ENCODE assay signal across 21 mouse cellular contexts in the genomic region with DNA sequence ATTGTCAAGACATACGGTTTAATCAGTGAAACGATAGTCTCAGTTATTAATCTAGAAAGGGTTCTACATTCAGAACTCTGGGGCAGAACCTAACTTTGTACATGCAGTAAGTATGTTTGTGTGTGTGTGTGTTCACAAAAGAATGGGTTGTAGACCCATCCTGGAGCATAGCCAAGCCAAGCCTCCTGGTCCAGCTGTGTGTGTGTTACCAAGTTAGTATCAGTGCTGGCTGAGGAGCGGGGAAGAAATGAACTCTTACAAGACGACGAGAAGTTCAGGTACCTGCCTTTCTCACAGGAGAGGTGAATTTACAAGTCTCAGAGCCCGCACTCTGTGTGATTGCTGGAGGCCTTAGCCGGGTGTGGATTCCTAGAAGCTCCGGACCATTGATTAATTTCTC. TPM values are rescaled to one million over a fixed set of nuclear protein-coding genes. Genes with fewer than 3 reads are reported as not detected.
A peak's percentile ranks its signal among the peaks of the same experiment; 100 is the strongest.
DNase-seq lines count a peak whose midpoint lies in the region; ATAC-seq and TF ChIP-seq lines count a peak whose summit lies in the region.
"Had no signal": no experiment of that assay in that cellular context is flagged by ENCODE, and none has a peak within 500 bp of the region (broad histone marks: within the 10 kb centered on the region; RNA-seq: fewer than 3 reads in every experiment).

No protein-coding gene starts in this region.

- intact Hi-C loops in heart, postnatal 36 days (cut with DNase I), result no loop called here
- intact Hi-C loops in gastrocnemius, adult 2 months (cut with DNase I), result no loop called here

- no peak overlapping the region for H3K4me3 ChIP-seq in stomach, postnatal 0 days (ENCODE audit: low read depth, low read length)
- H3K4me3 ChIP-seq in gastrocnemius, adult 2 months, result no peak overlapping the region

- no peak overlapping the region for H3K4me2 ChIP-seq in stomach, postnatal 0 days (replicated peaks; ENCODE audit: low read depth)

- no peak for TF ChIP-seq EP300 in stomach, postnatal 0 days (optimal IDR thresholded peaks at IDR 0.05)

- 0 out of 2 replicates have a peak, but pooled peaks cover 2% of the 10 kb centered on the region for H3K4me1 ChIP-seq in stomach, postnatal 0 days (replicated peaks; ENCODE audit: control insufficient read depth, insufficient read depth)

- H3K36me3 ChIP-seq in stomach, postnatal 0 days (ENCODE audit: control insufficient read depth, insufficient read depth, low read length), result no peaks in the 10 kb centered on the region

- H3K9ac ChIP-seq in stomach, postnatal 0 days (ENCODE audit: low read length), result no peak overlapping the region

- peak; percentile 38; the same call in 1 of the 2 replicates for ATAC-seq in stomach, postnatal 0 days (ENCODE audit: low FRiP score, low TSS enrichment)
- ATAC-seq: activated CD4-positive, CD25-positive, alpha-beta regulatory T cell, adult 4 months; CD4-positive, CD25-positive, alpha-beta regulatory T cell, adult 4 months; Patski had no signal

- H3K27ac ChIP-seq in stomach, postnatal 0 days (replicated peaks), result no peak overlapping the region
- no peak overlapping the region for H3K27ac ChIP-seq in gastrocnemius, adult 2 months

- WGBS in stomach, postnatal 0 days, result 68% methylated on average over 8 of the region's 8 CpGs

- no peaks in the 10 kb centered on the region for H3K9me3 ChIP-seq in stomach, postnatal 0 days (ENCODE audit: control insufficient read depth, low read length)
- H3K9me3 ChIP-seq: G1E had no signal

- peak; percentile 74 for DNase-seq in heart, adult 11 months
- DNase-seq in heart, postnatal 36 days, result no peak
- DNase-seq in lung, postnatal 10 days, result peak; percentile 14
- no peak for DNase-seq in lung, postnatal 4 days
- peak; percentile 51 for DNase-seq in stomach, postnatal 0 days (ENCODE audit: low spot score)
- no peak for DNase-seq in gastrocnemius, adult 2 months
- DNase-seq: adrenal gland, adult 2 months; adrenal gland, adult 8-10 months; adrenal gland, postnatal 10 days; adrenal gland, postnatal 14 days; adrenal gland, postnatal 25 days; adrenal gland, postnatal 36 days; B cell, adult 2 months; cerebellum, adult 11 months; cerebellum, adult 11-12 months; cerebellum, adult 18-20 months had no signal

- TF ChIP-seq CTCF in stomach, postnatal 0 days (IDR thresholded peaks at IDR 0.05; ENCODE audit: low read depth), result no peak
- TF ChIP-seq CTCF in gastrocnemius, adult 2 months (IDR thresholded peaks at IDR 0.05), result no peak

- no peaks in the 10 kb centered on the region for H3K27me3 ChIP-seq in stomach, postnatal 0 days (ENCODE audit: control insufficient read depth, insufficient read depth, low read length)
- H3K27me3 ChIP-seq: CH12.LX, Patski had no signal

RNA-seq across cellular contexts. Expression of a gene that starts 11.3 kb away (rescaled TPM):
- total RNA-seq in heart, postnatal 36 days (2021), result 100 to 1,000 TPM; 110 to 111 TPM
- 29.0 and 33.3 TPM in 2 replicates for polyA plus RNA-seq in stomach, postnatal 0 days (2015; fragmentation: Nextera tagmentation; extraction: Ambion mirVana)
- total RNA-seq in gastrocnemius, adult 2 months (2021), result 100 to 1,000 TPM; 191 to 193 TPM

RNA-seq across cellular contexts. Expression of a gene that starts 26.1 kb away (rescaled TPM):
- total RNA-seq in heart, postnatal 36 days (2021), result under 1 TPM; 0.24 to 0.36 TPM
- polyA plus RNA-seq in stomach, postnatal 0 days (2015; fragmentation: Nextera tagmentation; extraction: Ambion mirVana), result 0.50 and 0.72 TPM in 2 replicates
- under 1 TPM in 1 of 2 experiments, not detected in 1; 0.15 TPM for total RNA-seq in gastrocnemius, adult 2 months (2021)
- polyA plus RNA-seq: G1E had no signal

Comparison
In these comparisons a context has a peak if more than half of its experiments do, and no peak if none do; other contexts are left out.
1. DNase-seq: peak in heart, adult 11 months (single experiment), lung, postnatal 10 days (single experiment) and stomach, postnatal 0 days (single experiment); none in heart, postnatal 36 days (0 of 2), lung, postnatal 4 days (0 of 2) and gastrocnemius, adult 2 months (single experiment).